Mouse (Mus musculus) thymus, postnatal 36 days (tissue): Measurements from ENCODE around the gene Pfkl.
"Not testable (repeated sequence)": the region's sequence is repeated elsewhere in the genome, so short reads cannot be mapped to it uniquely, and the experiment has no call there.

Source experiments
- DNase-seq, 2 experiments: peaks; one replicate each; pipeline ENCODE4 v3.0.0; 2022; ENCODE audit warnings: mixed read lengths in 2 of 2

Pfkl gene

GRCm38 (mm10) chr10:78009945-78010293 is at the start of gene Pfkl:
Gene Pfkl (minus strand): TSS chr10:78010083.
- no peak for DNase-seq

DNA sequence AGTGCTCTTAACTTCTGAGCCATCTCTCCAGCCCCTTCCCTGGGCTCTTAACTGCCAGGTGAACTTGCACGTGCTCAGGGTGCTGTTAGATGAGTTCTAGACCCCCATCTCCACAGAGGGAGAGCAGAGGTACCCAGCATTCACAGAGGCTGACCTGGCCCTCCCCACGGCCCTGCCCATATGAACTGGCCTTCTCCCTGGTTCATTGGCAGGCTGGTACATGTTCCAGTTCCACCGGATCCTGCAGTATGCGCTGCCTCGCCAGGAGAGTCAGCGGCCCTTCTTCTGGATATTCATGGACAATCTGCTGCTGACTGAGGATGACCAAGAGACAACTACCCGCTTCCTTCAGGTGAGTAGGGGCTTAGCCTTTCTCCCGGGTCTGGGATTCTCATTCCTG is 47.2 kb upstream of the Pfkl start:
- no peak for DNase-seq

- DNase-seq, result no peak
Measured at GRCm38 (mm10) chr10:78054633-78055565, 45.0 kb upstream of the Pfkl start.

- DNase-seq, result no peak
Measured at GRCm38 (mm10) chr10:78049519-78050035, 39.7 kb upstream of the Pfkl start.

- DNase-seq, result no peak
Measured at GRCm38 (mm10) chr10:78048061-78048730, 38.3 kb upstream of the Pfkl start.

DNA sequence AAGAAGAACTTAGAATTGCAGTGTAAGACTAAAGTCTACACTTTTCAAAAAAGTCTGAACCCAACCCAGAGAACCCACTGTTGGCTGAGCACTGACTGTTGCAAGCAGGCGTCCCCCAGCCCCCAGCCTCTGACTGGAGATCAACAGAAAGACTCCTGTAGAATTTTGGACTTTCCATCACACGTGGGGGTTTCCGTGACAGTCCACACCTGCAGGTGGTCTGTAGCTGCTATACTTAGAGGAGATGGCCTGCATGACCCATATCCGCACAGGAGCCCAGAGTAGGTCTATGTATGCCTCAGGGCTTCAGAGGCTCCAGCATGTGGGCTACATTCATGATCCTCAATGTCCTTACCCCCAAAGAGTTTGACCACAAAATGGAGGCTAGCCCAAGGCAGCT is 36.5 kb upstream of the Pfkl start:
- no peak for DNase-seq

- DNase-seq, result no peak
Measured at GRCm38 (mm10) chr10:78044531-78044930, 34.6 kb upstream of the Pfkl start.

GRCm38 (mm10) chr10:78043406-78043836 is 33.5 kb upstream of the Pfkl start, which contains the start of gene Aire:
Gene Aire (minus strand): TSS chr10:78043610.
- DNase-seq, result peak; percentile 81 to 85

- no peak for DNase-seq
Measured at GRCm38 (mm10) chr10:78042697-78043405, 33.0 kb upstream of the Pfkl start.

DNA sequence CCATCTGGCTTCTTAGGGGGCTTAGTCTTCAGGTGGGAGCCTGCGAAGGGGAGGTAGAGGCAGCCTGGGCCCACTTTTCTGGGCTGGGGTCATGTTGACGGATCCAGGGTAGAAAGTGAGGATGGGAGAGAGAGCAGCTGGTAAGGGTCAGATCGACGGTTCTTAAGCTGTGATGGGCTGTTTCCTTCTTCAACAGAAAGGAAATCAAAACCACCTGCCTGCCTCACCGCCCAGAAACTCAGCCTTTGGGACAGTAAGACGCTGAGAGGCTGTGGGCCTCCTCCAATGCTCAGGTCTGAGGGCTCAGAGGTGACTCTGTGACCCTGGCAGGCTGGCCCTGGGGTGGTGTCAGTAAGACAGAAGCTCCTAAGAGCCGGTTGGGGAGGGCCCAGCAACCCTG is 32.2 kb upstream of the Pfkl start:
- DNase-seq, result no peak

GRCm38 (mm10) chr10:78041647-78042046 is 31.8 kb upstream of the Pfkl start, which contains the start of gene Dnmt3l:
Gene Dnmt3l (plus strand): TSS chr10:78041947.
- DNase-seq, result no peak

- DNase-seq, result no peak
Measured at GRCm38 (mm10) chr10:78037139-78037538, 27.3 kb upstream of the Pfkl start.

DNA sequence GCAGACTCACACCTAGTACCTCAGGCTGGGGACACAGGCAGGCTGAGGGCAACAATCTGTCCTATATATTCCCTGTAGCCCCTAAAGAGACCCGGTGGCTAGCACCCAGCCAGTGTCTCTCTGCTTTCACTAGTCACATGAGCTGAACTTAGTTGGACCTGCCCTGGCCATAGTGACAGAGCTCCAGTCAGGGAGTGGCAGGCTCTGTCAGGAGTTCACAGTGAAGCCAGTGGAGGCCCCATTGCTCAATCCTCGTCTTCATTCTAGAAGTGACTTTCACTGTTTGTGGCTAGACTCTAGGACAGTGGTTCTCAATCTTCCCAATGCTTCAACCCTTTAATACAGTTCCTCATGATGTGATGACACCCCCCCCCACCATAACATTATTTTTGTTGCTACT is 22.1 kb upstream of the Pfkl start:
- DNase-seq, result no peak

DNA sequence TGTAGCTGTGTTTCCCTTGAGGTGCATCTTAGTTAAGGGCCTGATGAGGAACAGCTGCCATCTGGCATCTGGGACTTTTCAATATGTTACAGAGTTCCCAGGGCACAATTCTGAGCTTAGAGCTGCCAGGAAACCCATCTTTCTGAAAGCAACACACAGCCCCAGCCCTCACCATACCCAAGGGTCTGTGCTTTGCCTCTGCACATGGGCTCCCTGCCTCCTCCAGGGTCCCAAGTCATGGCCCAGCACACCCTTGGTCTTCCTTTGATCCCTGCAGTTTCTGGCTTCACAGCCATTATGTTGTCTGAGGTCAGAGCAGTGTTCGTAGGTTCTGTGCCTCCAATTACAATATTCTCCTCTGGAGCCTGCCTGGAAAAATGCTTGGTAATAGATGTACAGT is 19.2 kb upstream of the Pfkl start:
- DNase-seq, result no peak

GRCm38 (mm10) chr10:78028129-78028528 is 18.2 kb upstream of the Pfkl start:
- peak; percentile 46 to 59 for DNase-seq

DNA sequence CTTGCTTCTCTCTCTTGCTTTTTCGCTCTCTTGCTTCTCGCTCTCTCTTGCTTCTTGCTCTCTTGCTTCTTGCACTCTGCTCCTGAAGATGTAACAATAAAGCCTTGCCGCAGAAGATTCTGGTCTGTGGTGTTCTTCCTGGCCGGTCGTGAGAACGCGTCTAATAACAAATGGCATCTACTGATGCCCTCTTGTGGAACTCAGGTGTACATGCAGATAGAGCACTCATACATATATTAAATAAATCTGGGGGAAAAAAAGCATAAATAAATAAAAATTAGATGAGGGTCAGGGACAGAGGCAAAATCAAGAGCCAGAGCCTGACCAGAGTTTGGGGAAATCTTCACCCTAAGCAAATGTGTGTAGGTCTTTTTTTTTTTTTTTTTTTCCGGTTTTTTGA is 15.6 kb upstream of the Pfkl start:
- DNase-seq, result not testable (repeated sequence)

GRCm38 (mm10) chr10:78019984-78020383 is 10.1 kb upstream of the Pfkl start:
- not testable (repeated sequence) for DNase-seq

DNA sequence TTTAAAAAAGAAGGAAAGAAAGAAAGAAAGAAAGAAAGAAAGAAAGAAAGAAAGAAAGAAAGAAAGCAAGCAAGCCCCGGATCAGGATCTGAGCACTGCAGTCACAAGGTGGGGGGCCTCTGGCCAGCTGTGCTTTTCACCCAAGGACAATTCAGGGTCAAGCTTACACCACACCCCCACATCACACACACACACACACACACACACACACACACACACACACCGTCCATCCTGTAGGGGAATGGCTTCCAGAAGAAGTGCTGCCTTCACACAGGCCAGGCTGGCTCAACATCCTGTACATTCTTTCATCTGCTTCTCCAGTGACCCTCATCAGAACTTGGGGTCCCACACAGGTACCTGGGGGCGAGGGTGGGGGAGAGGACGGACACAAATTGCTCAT is 9.4 kb upstream of the Pfkl start:
- DNase-seq, result no peak

DNA sequence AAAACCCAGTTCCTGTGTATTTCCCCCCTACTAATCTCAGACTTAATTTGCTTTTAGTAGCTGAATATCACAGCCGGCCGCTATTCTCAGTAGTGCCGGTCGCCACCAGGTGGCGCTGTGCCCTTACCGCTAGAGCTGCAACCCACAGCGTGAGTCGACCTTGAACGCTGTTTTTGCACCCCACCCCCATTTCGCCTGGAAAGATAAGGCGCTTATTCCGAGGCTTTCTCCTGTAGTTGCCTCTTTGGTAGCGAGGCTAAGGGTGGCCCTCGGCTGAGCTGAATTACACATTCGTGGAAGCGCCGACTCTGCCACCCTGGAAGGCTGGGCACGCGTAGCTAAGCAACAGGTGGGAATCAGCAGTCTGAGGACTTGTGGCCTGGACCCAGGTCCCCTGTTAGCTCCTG is 8.9 kb upstream of the Pfkl start:
- peak; percentile 62 to 71 for DNase-seq

- no peak for DNase-seq
Measured at GRCm38 (mm10) chr10:78016366-78016765, 6.5 kb upstream of the Pfkl start.

DNA sequence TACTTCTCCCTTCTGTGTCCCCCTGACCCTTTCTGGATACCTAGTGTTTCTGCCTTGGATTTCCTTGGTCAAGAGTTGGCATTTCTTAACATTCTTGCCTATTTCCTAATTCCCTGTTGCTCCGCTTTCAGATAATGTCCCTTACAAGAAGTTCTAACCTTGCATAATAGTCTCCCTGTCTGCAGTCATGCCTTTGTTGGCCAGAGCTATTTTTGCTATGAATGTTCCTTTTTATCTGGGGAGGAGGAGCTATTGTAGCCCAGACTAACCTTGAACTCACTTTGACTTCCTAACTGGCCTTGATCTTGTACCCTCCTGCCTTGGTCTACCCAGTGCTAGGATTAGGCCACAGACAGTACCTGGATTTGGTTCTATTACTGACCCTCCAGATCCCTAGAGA is 5.6 kb upstream of the Pfkl start:
- no peak for DNase-seq

- DNase-seq, result no peak
Measured at GRCm38 (mm10) chr10:78012661-78013495, 3.0 kb upstream of the Pfkl start.
